Mouse (Mus musculus) thymus, postnatal 0 days (tissue): ENCODE measurements around the gene Ppp2r2c. TPM values are rescaled to one million over a fixed set of nuclear protein-coding genes. Genes with fewer than 3 reads are reported as not detected.
A peak's percentile ranks its signal among the peaks of the same experiment; 100 is the strongest.
"Not testable (repeated sequence)": the region's sequence is repeated elsewhere in the genome, so short reads cannot be mapped to it uniquely, and the experiment has no call there.

Experiments
- DNase-seq: peaks from one replicate; pipeline ENCODE4 v3.0.0-alpha.2; 2015; ENCODE audit warnings: low spot score
- polyA plus RNA-seq: library from polyadenylated mRNA; unstranded; fragments of >200 nt; fragmentation: Nextera tagmentation; extraction: Ambion mirVana; gene quantifications from 2 replicates; pipeline ENCODE4 v1.2.1, GENCODE M21; 2015

The Ppp2r2c gene
- polyA plus RNA-seq, 1 experiment from 2014 or later: not detected

GRCm38 (mm10) chr5:36923826-36924700, 55.8 kb downstream of the Ppp2r2c start:
- DNase-seq: no peak

- peak; percentile 27 for DNase-seq
These were observed 60.4 kb downstream of the Ppp2r2c start for GRCm38 (mm10) chr5:36928701-36929100.

GRCm38 (mm10) chr5:36929376-36929775, 61.1 kb downstream of the Ppp2r2c start:
- DNase-seq: no peak

DNA sequence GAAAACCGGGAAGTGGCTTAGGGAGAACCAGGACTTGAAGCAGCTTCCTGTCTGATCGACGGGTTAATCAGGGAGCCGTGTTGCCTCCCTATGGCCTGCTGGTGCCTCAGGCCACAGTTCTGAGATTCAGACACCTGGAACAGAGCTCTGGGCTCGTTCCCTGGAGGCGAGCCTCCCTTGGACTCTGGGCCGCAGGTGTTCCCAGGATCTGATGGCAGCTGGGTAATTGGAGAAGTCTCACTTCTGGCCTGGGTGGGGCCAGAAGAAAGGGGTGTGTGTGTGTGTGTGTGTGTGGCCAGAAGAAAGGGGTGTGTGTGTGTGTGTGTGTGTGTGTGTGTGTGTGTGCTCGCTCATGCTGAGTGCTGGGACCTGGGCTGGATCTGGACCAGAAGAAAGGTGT, 65.1 kb downstream of the Ppp2r2c start:
- DNase-seq: no peak

GRCm38 (mm10) chr5:36935486-36936473, 67.5 kb downstream of the Ppp2r2c start:
- no peak for DNase-seq

- no peak for DNase-seq
These were observed 68.2 kb downstream of the Ppp2r2c start for GRCm38 (mm10) chr5:36936548-36936947.

DNA sequence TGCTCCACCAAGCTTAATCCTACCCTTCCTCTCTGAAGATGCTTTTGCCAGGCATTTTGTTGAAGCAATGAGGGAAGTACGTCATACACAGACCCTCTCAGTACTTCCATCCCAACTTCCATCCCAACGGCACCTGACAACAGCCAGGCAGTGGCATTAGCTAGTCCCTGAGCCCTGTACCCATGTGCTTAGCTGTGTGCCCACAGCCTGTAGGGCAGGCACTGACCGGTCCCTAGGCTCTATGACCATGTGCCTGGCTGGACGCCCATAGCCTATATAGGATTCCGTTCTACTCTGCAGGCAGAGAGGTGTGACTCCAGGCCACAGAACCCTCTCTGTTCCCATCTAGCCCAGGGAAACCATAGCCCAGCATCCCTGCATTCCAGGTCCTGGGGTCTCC, 69.7 kb downstream of the Ppp2r2c start:
- DNase-seq: no peak

DNA sequence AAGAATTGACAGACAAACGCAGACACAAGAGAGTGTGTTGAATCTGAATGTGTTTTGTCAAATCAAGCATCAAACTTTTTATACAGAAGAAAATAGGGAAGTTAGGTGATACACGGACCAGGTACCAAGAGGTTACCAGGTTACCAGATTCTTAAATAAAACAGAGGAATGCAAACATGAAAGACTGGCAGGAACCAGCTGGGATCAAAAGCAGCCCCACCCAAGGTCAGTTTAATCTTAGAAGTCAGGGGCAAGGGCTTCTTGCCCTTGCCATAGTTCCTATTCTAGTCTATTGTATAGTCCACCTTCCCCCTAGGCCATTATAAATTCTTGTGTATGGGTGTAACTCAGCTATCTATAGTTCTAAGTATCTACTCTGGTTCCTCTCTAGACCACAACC, 70.7 kb downstream of the Ppp2r2c start:
- DNase-seq: not testable (repeated sequence)

- no peak for DNase-seq
These were observed 74.1 kb downstream of the Ppp2r2c start for GRCm38 (mm10) chr5:36942446-36942845.

DNA sequence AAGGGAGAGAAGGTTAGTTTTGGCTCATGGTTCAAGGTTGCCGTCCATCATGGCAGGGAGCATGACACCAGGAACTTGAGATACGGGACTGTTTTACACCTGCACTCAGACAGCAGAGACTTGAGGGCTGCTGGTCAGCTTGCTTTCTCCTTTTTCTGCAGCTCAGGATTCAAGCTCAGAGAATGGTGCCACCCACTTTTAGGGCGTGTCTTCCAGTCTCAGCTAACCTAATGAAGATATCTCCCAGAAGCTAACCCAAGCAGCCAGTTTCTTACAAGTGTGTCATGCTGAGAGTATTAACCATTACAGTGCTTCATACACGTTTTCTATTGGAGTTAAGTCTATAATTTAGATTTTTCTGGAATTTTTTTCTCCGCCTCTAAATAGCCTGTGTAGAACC, 76.2 kb downstream of the Ppp2r2c start:
- DNase-seq: no peak

DNA sequence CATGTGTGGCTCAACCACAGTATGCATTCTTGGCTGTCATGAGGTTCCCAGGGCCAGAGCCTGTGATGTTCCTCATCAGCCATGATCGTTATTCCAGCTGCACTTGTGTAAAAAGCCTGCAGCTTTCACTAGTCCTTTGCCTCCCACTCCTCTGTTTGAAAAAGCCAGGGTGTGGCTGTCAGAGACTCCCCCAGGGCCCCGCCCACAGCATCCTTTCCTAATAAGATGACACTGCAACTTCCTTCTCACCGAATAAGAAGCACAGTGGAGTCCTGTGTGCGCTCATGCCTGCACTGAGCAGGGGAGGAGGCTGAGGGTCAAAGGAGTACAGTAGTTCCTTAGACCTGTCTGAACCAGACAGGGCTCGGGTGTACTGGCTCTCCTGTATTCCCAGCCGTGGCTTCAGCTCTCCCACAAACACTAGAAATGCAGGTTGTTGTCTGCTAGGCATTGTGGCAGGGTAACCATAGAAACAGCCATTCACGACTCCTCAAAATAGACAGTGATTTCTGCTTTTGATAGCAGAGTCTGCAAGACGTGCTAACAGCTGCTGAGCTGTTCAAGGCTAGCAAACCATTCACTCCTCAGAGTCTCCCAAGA, 76.9 kb downstream of the Ppp2r2c start:
- DNase-seq: no peak

- DNase-seq: no peak
These were observed 77.4 kb downstream of the Ppp2r2c start for GRCm38 (mm10) chr5:36945713-36946112.

DNA sequence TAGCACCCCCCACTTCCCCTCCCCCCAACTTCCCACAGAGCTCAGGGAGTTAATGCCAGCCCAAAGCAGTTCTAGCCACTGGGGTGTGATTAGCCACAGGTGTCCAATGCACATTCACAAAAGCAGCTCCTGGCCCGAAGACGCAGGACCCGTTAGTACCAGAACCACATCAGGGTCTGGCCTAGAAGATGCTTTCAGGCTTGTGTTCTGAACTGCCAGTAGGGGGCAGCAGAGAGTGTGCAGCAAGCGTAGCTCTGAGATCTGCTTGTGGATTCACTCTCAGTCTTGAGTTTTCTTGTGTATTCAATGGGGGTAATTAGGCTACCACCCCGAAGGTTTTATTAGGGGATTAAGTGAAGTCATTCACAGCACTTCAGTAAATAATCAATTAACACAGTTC, 78.1 kb downstream of the Ppp2r2c start:
- DNase-seq: peak; percentile 71

DNA sequence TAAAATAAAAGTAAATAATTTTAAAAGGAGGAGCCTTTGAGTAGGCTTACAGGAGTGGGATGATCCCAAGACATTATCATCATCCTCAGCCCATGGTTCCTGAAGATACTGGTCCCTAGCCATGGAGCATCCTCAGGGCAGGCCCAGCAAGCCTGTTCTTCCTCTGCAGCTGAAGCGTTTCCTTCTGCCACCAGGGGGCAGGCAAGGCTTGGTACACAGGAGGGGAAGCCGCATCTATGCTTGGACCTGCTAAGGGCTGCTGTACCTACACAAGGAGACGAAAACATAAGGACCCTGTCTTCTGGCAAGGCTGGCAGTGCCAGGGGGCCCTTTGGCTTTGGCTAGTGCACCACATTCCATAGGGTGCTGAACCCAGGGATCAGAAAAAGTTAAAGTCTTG, 80.5 kb downstream of the Ppp2r2c start:
- DNase-seq: peak; percentile 85

DNA sequence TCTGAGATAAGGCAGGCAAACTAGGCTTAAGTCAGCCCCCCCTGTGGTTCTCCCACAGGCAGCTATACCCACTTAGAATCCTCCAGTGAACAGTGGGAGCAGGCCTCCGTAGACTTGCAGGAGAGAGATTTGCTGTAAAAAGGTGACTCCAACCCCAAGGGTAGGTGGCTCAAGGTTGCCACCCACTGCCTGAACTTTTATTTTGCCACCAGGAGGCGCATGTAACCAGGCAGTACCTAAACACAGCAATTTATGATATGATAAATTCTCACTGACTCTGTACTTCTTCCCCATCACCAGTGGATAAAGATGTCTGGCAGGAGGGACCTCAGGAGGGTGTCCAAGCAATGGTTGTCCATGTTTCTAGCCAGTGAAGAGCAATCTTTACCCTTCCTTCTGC, 82.6 kb downstream of the Ppp2r2c start:
- DNase-seq: peak; percentile 40

- DNase-seq: no peak
These were observed 84.0 kb downstream of the Ppp2r2c start for GRCm38 (mm10) chr5:36952311-36952710.

DNA sequence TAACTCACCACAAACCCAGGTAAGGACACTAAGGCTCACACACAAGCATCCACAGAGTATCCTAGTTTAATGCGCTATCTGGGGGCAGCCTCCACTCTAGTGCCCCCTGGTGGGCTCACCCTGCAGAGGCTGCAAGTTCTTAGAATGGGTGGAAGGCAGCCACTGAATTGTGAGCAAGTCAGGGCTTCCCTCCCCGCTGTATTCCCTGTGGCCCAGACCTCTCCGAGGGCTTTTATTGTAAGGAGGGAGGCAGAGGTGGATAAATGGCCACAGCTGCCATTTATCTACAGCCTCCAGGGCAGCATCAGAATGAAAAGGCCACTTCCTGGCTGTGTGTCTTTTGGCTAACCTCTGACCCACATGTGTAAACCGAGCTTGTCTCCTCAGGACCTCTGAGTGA, 87.1 kb downstream of the Ppp2r2c start:
- peak; percentile 61 for DNase-seq

- DNase-seq: peak; percentile 78
These were observed 90.5 kb downstream of the Ppp2r2c start for GRCm38 (mm10) chr5:36958837-36959236.

DNA sequence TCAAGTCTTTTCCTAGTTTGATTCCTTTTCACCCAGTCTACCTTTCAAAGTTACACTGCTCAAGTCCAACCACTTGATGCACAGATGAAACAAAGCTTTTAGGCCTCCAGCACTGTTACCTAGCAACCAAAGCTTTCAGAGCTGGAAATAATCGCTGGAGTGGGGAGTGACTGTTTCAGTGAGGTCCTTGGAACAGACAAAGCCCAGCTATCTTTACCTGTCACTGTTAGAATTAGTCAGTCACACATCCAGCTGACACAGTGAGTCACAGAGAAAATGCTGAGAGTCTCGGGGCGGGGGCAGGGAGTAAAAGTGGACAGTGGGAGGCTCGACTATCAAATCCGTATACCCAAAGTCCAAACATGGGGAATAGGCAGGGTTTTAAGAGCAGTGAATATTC, 92.2 kb downstream of the Ppp2r2c start:
- no peak for DNase-seq

GRCm38 (mm10) chr5:36971587-36971986, 103.3 kb downstream of the Ppp2r2c start:
- DNase-seq: no peak

- no peak for DNase-seq
These were observed 107.0 kb downstream of the Ppp2r2c start for GRCm38 (mm10) chr5:36975336-36975735.

DNA sequence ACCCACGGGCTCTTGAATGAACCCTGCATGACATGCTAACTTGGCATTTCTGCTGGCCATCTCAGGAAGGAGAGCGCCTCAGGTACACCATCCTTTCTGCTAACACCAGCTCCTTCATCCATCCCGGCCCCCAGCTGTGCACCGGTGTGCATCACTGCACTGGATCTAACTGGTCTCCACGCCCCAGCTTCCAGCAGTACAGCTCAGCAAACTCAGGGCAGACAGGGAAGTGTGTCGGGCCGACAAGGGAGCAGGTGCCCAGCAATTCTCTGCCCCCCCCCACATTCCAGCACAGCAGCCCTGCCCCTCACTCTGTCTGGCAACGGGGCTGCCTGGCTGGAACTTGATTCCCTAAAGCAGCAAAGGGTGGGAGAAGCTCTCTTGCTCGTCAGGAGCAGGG, 109.5 kb downstream of the Ppp2r2c start:
- no peak for DNase-seq
